In the genomic region with DNA sequence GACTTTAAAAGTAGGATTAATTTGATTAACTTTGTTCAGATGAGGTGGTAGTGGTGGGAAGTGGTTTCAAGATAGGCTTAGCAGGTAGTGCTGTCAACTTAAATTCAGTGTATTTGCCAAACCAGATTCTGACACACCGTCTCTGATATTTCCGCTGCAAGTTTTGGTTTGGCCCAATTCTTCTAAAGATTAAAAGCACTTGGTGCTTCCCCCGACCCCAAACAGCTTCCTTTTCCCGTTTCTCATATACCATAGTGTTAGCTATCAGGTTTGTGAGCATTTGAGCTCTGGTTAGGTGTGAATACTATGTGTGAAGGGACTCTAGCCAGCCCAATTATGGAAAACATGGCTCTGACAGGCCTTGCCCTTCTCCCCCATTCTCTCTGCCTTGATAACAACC, we compare ENCODE assay signal across 18 mouse cellular contexts. TPM values are rescaled to one million over a fixed set of nuclear protein-coding genes. Genes with fewer than 3 reads are reported as not detected.
DNase-seq lines count a peak whose midpoint lies in the region; ATAC-seq lines count a peak whose summit lies in the region.
"Had no signal": no experiment of that assay in that cellular context is flagged by ENCODE, and none has a peak within 500 bp of the region (broad histone marks: within the 10 kb centered on the region; RNA-seq: fewer than 3 reads in every experiment).

No protein-coding gene starts in this region.

- no peak overlapping the region for H3K9ac ChIP-seq in intestine, embryonic 15.5 days
- H3K9ac ChIP-seq: neural tube, embryonic 13.5 days had no signal

- no peak overlapping the region for H3K4me2 ChIP-seq in intestine, embryonic 15.5 days (replicated peaks)
- H3K4me2 ChIP-seq: neural tube, embryonic 13.5 days had no signal

- H3K36me3 ChIP-seq in intestine, embryonic 15.5 days, result no peaks in the 10 kb centered on the region
- H3K36me3 ChIP-seq: heart, embryonic 10.5 days; neural tube, embryonic 13.5 days had no signal

- H3K27ac ChIP-seq in intestine, embryonic 15.5 days, result no peak overlapping the region
- H3K27ac ChIP-seq: heart, embryonic 10.5 days; neural tube, embryonic 13.5 days had no signal

- H3K9me3 ChIP-seq in intestine, embryonic 15.5 days, result no peaks in the 10 kb centered on the region
- H3K9me3 ChIP-seq: heart, embryonic 10.5 days; neural tube, embryonic 13.5 days had no signal

- no peak for ATAC-seq in intestine, embryonic 15.5 days
- no peak for ATAC-seq in cerebellum, adult (ENCODE audit: insufficient number of reproducible peaks, low FRiP score, low TSS enrichment)
- ATAC-seq: hindbrain, embryonic 16.5 days; Patski had no signal

- H3K27me3 ChIP-seq in intestine, embryonic 15.5 days (replicated peaks), result no peaks in the 10 kb centered on the region
- H3K27me3 ChIP-seq: neural tube, embryonic 13.5 days; Patski had no signal

- H3K4me3 ChIP-seq in intestine, embryonic 15.5 days (replicated peaks), result no peak overlapping the region
- H3K4me3 ChIP-seq: heart, embryonic 10.5 days; neural tube, embryonic 13.5 days had no signal

- WGBS in intestine, embryonic 15.5 days, result 60% methylated on average over 4 of the region's 4 CpGs

- DNase-seq in CD4-positive, CD25-positive, alpha-beta regulatory T cell, adult 2 months (ENCODE audit: low read depth, low spot score), result peak; percentile 79
- DNase-seq in T-cell, adult 2 months (ENCODE audit: low spot score), result peak; percentile 78
- peak; percentile 70 to 80 for DNase-seq in natural killer cell, adult 2 months (ENCODE audit: low spot score in 2 of 2)
- DNase-seq in thymus, postnatal 36 days, result peak; percentile 27 to 35
- no peak for DNase-seq in frontal cortex, postnatal 10 days (ENCODE audit: low spot score in 2 of 2)
- DNase-seq: cerebellum, adult 9-11 months; gastrocnemius, postnatal 25 days; heart, postnatal 14 days; kidney, adult 9 months; kidney, postnatal 36 days had no signal

- no peaks in the 10 kb centered on the region for H3K4me1 ChIP-seq in intestine, embryonic 15.5 days (replicated peaks)
- H3K4me1 ChIP-seq: heart, embryonic 10.5 days; neural tube, embryonic 13.5 days had no signal

RNA-seq across cellular contexts. Expression of a gene that starts 10.2 kb away (rescaled TPM):
- not detected in 2 replicates for polyA plus RNA-seq in intestine, embryonic 15.5 days (2015; fragmentation: Nextera tagmentation; extraction: Ambion mirVana)
- polyA plus RNA-seq: heart, embryonic 10.5 days; limb, embryonic 14.5 days; stomach, embryonic 16.5 days had no signal

RNA-seq across cellular contexts. Expression of a gene that starts 20.4 kb away (rescaled TPM):
- polyA plus RNA-seq in intestine, embryonic 15.5 days (2015; fragmentation: Nextera tagmentation; extraction: Ambion mirVana), result 11.2 and 12.0 TPM in 2 replicates

Comparison
In these comparisons a context has a peak if more than half of its experiments do, and no peak if none do; other contexts are left out.
1. DNase-seq: peak in CD4-positive, CD25-positive, alpha-beta regulatory T cell, adult 2 months (single experiment), T-cell, adult 2 months (single experiment), natural killer cell, adult 2 months (2 of 2) and thymus, postnatal 36 days (2 of 2); none in frontal cortex, postnatal 10 days (0 of 2).